Mouse (Mus musculus) retina, embryonic 14.5 days (tissue): Measurements from ENCODE around the gene Rfx3.

ENCODE experiments used
- DNase-seq: peaks from one replicate; pipeline ENCODE4 v3.0.0-alpha.2; 2015; ENCODE audit warnings: low spot score

Gene Rfx3

DNA sequence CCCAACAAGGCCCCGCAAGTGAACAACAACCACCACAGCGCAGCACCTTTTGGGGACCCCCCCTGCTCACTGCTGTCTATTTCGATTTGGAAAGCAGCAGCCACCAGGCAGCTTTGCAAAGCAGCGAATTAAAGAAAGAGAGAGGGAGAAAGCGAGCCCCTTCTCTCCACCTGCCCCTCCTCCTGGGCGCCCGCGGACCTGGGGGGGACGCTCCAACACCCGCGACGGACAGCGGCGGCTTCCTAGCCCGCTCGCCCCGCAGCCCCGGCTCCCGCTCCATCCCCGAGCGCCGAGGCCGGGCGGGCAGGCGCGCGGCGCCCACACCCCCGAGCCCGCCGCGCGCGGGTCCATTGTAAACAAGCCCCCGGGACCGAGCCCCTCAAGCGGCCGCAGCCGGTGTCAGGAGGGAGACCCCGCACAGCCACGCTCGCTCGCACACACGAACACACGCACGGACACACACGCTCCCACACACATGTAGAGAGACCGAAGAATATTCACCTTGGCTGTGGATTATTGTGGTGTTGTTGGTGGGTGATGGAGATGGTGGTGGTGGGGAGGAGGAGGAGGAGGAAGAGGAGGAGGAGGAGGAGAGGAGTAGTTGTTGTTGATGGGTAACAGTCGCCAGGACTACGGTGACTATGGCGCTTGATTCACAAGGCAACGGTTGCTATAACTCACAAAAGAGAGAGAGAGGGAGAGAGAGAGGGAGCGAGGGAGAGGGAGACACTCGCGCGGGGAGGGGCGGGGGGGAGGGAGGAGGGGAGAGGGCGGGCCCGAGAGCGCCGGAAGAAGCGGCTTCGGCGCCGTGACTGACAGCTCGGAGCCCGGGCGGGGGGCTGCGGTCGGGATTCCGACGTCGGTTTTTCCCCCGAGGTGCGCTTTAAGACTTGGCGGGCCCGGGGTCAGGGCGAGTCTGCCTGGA, at the start of gene Rfx3:
TSS of gene Rfx3 (minus strand) at position 696 of the 925 bp plus-strand sequence.
- DNase-seq: peak; percentile 89

DNA sequence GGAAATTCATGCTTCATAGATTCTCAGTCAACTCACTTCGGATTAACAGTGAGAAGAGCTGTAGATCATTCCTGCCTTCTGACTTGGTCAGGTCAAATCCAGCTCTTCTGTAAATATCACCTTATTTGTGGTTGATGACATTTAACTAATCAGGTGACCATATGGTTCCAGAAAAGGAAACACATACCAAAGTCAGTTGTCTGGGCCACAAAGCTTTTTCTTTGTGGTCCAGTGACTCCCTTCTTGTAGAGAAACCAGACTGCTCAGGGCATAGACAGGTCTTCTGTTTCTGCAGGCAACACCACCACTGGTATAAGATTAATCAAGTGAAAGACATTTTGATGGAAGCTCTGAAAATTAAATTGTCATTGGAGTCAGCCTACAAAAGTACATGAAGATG, 41.1 kb upstream of the Rfx3 start:
- no peak for DNase-seq

DNA sequence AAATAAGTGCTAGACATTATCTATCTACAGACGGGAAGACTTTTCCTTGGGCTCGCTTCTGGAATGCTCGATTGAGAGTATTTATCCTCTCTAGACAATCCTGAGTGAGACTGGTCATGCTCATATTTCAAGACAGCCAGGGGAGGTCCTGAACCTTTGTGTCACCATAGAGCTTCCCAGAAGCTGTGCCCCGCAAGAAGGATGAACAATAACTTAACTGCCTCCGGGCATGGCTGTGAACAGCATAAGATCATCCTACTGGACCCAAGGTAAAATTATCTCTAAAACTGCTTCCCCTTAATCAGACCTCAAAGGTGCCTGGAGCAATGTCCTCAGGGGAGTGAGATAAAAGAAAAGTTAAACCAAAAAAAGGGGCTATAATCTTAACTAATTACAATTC, 40.6 kb upstream of the Rfx3 start:
- no peak for DNase-seq

DNA sequence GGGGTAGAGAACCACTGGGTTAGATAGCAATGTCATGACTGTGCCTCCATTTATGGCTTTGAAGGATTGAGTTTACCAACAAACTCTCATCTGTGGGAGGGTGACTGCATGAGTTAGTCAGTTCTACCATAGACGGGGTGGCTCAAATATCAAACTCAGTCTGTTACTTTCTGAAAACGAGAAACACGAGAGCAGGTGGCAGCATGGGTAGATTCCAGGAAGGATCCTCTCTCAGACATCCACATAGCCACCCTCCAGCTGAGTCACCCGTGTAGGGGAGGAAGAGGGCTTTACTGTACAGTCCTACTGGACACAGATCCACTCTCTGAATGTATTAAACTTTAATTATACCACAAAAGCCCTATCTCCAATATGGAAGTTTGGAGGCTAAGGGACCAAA, 38.3 kb upstream of the Rfx3 start:
- DNase-seq: no peak

DNA sequence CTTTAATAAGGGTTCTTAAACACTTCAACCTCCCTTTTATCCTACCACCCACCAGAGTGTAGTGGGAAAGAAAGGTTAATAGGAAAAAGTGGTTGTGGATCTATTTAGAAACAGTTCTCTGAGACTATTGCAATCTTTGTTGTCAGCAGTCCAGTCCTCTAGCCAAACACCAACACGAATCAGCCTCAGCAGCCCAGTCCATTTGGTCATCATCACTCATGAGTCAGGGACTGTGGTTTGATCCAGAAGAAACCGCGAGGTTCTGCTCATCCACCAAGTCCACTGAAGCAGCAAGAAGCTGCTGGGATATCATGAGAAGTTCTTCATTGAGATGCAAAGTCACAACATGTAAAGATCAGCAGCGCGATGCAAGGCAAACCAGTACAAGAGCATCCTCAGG, 35.8 kb upstream of the Rfx3 start:
- DNase-seq: no peak

DNA sequence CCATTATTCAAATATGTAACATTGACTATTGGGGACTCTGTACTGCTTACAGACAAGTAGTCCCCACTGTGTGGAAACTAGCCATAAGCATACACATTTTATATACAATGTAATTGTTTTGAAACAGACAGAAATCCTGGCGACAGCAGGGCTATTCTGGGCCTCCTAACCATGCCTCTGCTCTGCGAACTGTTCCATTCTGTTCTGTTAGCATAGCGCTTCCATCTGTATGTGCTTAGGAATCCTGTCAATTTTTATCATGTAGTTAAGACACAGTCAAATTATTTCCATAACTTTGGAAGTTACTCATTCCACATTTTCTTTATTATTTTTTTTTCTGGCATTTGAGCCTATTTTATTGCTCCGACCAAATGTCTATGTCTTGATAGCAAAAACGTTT, 34.0 kb upstream of the Rfx3 start:
- DNase-seq: no peak

DNA sequence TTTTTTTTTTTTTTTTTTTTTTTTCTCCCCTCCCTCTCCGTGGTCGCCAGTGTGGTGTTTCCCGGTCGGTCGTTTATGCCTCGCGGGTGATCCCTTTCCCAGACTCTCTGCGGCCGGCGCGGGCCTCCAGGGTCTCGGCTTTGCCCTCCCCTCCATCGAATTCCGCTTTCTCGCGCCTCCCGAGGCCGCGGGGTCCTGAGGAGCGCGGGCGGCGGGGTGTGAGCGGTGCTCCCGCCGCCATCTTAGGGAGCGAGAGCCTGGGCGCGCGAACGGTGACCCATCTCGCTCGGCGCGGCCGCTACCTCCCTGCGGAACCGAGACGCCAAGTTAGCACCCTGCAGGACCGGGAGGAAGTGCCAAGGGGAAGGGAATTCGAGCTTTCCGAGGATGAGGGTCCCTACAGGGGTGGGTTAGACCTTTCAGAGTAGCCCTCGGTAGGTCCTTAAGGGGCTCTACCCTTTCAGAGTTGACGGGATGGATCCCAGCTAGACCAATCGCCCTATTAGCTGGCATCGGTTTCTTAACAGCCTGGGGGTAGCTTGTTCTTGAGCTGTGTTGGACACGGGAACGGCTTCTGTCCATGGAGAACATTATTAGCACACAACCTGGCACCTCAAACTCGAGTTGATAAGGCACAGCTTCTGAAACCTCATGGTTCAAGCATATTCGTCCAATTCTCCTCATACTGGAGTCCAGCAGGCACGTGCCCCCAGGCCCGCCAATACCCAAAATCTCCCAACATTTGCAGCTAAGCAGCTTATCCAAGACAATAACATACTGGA, 943 bp upstream of the Rfx3 start:
- peak; percentile 80 for DNase-seq

DNA sequence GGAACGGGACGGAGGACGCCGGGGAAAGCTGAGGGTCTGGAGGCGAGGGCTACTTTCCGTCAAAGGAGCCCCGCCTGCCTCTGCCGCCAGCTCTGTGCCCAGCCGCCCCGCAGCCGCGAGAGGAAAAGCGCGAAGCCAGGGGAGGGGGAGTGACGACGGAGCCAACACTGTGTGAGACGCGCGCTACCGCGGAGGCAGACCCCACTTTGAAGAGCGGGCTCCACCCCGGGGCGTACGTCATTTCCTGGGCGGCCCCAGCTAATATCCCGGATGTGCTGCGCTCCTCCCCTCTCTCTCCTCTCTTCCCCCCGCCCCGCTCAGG, 391 bp upstream of the Rfx3 start:
- peak; percentile 98 for DNase-seq

DNA sequence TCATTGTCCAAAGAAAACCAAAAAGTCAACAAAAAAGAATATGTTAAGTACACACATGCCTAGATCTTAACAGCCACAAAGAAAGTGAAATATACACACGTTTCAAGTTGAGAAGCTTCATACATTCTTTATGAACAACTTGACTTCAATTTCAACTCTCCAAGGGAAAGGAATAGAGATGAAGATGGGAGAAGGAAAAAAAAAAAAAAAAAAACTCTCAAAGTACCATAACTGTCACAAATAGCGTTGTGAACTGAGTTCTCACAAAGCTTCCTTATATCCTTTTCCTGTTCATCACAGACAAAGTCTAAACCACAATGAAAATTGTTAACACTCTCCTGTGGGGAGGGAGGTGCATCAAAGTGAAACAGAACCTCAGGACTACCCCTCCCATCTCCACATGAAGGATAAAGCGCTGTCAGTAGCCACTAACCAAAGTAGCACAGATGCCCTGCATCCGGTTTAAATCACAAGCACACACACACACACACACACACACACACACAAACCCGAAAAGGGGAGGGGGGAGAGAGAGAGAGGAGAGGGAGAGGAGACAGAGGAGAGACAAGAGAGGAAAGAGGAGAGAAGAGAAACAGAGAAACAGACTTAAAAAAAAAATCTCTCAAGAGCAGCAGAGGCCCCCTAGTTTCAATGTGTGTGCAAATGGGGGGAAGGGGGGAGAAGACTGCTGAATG, 1.2 kb downstream of the Rfx3 start:
- DNase-seq: peak; percentile 68

DNA sequence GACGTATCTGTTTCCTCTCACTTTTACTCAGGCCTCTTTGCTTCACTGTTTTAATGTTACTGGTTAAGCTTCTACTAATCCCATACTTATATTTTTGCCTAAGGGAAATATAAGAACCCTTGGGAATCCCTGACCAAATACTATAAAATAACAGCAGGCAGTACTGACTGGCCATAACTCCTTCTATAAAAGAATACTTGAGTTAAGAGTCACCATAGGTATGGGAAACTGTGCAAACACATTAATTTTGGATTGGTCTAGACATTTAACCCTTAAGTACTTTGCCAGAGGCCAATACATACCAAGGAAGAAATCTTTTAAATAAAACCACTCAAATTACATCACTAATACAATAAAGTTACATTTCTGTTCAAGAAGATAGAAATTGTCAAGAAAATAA, 6.8 kb downstream of the Rfx3 start:
- no peak for DNase-seq

DNA sequence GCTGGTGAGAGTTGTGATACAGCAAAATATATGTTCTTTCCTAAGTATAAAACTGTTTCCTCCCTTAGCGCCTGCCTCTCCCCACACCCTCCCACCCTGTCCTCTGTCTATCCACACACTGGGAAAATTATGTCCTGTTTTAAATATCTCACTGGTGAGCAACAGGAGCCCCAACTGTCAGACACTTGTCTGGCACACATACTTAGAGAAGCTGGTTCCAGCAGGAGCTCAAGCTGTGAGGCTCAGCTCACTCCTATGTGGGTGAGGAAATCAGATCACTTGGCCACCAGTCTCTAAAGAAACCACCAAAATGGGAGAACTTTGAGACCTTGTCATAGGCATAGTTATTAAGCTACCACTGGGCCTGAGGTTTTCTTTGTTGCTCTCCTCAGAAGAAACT, 7.5 kb downstream of the Rfx3 start:
- DNase-seq: no peak

DNA sequence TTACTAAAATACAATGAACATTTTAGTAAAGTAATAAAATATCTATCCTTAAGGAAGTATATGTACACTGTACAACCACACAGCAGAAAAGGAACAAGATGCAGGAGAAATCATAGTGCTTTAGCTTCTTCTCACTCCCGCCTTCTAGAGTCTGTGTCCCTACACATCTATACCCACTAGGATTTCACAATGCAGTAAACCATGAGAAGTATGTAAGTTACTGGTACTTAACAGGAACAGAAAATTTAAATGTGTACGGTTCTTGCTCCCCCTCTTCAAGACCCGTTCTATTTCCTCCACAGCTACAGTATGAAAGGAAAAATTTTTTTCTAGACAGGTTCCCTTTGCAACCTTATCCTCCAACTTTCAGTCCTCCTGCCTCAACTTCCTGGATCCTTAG, 8.3 kb downstream of the Rfx3 start:
- DNase-seq: no peak

DNA sequence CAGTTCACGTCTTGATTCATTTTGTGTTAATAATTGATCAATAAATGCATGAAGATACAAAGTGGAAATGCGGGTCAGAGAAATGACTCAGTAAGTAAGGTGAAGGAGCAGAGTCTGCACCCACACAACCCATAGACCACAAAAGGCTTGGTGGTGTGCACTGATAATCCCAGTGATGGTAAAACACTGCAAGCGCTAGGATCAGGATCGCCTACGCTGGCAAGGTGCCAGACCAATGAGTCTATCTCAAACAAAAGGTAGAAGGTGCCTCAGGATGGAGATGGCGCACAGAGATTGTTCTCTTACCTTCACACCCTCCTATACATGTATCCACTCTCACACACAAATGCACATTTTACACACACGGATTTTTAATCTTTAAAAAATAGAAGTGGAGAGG, 18.2 kb downstream of the Rfx3 start:
- no peak for DNase-seq

DNA sequence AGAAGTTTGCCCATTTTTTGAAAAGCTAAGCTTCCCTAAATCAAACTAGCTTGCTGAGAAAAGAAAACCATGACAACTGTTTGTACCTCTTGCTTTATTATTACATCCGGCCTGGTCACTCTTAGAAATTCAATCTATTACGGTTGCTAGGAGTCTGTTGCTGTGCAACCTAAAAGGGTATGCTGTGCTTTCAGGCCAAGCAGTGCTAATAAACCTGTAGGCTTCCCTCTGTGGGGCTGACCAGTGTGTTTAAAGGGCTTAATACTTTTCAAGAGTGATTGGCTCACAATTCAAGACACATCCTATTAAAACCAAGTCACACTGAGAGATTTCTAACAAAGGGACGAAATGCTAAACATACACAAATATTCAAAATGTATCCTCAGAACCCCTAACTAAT, 22.2 kb downstream of the Rfx3 start:
- peak; percentile 27 for DNase-seq

DNA sequence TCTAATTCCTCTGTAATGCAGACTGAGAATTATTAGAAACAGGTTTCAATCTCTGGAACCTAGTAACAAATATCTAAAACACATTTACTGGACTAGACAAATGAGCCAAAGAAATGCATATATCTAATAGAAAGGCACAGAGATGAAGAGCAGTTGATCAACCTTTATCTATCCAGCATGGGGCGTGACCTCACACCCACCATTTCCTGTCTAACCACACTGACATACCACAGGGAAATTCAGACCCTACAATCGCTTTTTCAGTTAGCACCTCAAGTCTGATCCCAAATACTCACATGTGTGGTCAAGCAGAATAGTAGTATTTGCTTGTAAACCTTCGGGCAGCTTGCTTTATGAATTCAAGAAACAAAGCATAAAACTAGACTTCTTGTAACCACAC, 43.4 kb downstream of the Rfx3 start:
- no peak for DNase-seq

DNA sequence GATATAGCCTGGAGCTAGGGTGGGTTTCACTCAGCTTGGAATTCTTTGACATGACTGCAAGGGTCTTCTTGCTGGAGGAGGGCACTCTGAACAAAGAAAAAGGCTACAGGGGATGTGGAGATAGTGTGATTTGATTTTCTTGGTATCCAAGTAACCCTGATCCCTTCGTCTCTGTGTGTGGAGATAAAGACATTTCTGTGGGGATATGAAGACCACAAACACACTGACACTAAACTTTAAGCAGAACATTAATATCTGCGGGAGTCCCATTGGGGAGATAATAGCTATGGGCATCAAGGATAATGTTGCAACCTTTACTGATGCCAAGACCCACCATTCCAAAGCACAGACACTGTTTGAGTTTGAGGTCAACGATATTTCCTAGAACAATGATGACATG, 49.7 kb downstream of the Rfx3 start:
- DNase-seq: no peak

DNA sequence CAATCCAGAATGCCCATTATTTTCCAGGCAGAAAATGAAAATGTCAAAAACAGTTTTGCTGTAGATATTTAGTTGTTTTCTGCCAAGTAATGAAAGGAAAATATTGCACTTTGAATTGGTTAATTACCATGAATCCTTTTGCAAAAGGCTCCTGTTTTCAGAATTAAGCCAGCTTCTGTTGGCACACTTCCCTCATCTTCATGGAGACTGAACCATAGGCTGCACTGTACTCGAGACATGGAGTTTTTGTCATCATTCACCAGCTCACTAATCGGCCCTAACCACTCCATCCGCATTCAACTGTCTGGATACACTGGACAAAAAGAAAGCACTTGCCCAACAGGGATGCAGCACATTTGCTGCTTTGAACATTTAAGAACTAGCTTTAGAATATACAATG, 75.5 kb downstream of the Rfx3 start:
- no peak for DNase-seq

DNA sequence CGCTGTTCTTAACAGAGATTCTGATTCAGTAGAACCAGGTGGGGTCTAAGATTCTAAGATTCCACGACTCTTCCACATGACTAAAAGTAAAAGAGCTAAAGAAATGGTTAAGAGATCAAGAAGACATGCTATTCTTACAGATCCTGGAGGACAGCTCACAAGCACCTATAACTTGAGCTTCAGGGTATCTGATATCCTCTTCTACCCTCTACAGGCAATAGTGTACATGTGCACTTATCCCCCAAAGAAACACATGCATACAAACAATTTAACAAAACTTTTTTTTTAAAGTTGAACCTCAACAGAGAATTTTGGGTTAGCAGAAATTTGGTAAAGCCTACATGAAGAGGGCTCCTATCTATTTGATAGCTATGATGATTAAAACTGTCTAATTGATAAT, 79.8 kb downstream of the Rfx3 start:
- DNase-seq: no peak

DNA sequence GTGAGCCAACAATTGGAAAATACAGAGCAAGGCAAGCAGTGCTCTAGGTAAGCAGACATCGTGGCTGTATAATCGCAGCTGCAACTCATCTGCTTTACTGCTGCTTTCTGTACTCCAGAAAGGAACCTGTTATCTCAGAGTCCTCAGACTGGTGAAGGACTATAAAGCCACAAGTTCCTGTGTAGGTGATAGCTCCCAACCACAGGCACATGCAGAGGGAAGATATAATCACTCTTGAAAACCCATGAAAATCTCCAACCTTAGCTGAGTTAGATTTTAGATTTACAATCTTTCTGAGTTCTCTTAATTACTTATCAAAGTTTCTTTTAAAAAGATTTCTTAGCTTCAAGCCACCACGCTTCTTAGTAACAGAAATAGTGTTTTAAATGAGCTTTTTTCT, 84.6 kb downstream of the Rfx3 start:
- no peak for DNase-seq

DNA sequence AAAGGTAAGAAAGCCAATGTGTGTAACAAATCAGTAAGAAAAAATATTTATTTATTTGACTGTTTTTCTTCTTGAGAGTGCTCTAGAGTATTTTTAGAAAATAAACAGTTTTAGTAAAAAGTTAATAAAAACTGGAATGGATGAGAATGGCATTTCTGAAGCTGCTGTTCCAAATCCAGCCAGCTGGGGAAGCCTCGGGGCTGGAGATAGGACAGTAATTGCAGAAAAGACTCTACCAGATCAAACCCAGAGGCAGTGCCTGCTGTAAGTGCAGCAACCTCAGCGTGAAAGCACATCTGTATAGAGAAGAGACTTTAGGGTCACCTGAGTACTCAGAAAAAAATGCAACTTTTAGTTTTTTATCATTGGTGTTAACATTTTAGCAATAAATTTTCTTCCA, 91.9 kb downstream of the Rfx3 start:
- peak; percentile 8 for DNase-seq

DNA sequence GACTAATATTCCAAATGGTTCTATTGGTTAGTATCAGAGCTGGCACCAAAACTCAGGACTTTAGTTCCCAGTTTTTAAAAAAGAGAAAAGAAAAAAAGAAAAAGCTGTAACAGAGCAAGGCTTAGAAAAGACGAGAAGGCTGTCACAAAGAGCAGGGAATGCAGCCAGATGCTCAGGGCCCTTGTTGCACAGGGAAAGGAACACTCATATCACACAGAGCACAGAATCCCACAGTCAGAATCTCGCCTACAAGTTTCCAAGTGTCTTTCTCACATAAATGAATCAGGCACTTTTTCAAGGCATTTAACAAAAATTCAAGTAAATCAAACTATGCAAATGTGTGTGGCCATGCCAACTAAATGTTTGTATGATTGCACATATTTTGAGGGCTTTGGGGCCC, 94.5 kb downstream of the Rfx3 start:
- no peak for DNase-seq

DNA sequence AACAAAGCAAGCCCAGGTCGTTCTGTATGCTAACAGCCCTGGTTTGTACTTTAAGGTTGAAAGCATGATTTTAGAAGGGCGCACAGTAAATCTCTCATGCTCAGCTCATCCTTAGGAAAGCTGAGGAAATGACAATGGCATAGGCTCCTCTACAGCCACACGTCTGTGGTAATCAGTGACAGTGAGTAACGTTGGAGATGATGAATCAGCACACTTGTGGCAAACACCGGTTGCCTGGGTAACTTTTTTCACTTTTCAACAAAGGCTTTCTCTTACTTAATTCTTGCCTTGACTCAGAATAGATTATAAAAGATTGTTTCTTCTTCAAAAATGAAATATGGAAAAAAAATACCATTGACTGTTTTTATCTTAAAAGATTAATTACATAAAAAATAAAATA, 104.0 kb downstream of the Rfx3 start:
- no peak for DNase-seq

DNA sequence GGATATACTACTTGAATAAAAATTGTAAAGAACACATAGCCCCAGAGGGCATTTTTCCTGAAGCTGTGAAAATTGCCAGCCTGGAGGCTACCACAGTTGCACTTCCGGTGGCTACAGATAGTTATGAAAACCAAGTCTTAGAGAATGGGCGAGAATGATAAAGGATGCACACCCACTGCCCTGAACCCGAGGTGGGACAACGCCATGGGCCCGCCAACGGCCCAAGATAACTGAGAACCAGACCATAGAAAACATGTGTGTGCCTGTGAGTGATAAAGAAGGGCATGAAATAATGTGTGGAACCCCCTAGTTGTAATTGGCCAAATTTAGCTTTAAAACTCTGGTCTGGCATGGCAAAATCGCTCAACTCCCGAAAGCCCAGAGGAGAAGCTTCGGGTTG, 105.0 kb downstream of the Rfx3 start:
- no peak for DNase-seq
